Mouse (Mus musculus) forebrain, embryonic 11.5 days (tissue): ENCODE measurements around the gene Dusp10. TPM values are rescaled to one million over a fixed set of nuclear protein-coding genes. Genes with fewer than 3 reads are reported as not detected.
A peak's percentile ranks its signal among the peaks of the same experiment; 100 is the strongest.

ENCODE experiments used
- ATAC-seq: fragments of 200-750 bp; cut with Nextera tagmentation; replicated peaks from 2 replicates; pipeline ENCODE4 v1.8.0; 2017; ENCODE audit warnings: moderate TSS enrichment; ENCODE audit not compliant: low FRiP score
- DNase-seq: peaks from one replicate; pipeline ENCODE4 v3.0.0-alpha.2; 2017; ENCODE audit warnings: low spot score
- H3K27ac ChIP-seq: fragments of 300-500 bp; sonication (generic); 2 replicates; pipeline ENCODE4 v1.5.1; 2014; ENCODE audit warnings: low read depth, low read length
- H3K27me3 ChIP-seq: fragments of 300-500 bp; sonication (generic); 2 replicates; pipeline ENCODE4 v1.6.1; 2014; ENCODE audit warnings: mild to moderate bottlenecking, low read length, mixed read lengths; ENCODE audit not compliant: control insufficient read depth, insufficient read depth
- H3K36me3 ChIP-seq: fragments of 300-500 bp; sonication (generic); 2 replicates; pipeline ENCODE4 v1.6.1; 2014; ENCODE audit warnings: mild to moderate bottlenecking, low read length, moderate library complexity, mixed read lengths; ENCODE audit not compliant: control insufficient read depth, insufficient read depth
- H3K4me1 ChIP-seq: fragments of 300-500 bp; sonication (generic); replicated peaks from 2 replicates; pipeline ENCODE4 v1.6.1; 2014; ENCODE audit warnings: low read length, mixed read lengths; ENCODE audit not compliant: control insufficient read depth, insufficient read depth
- H3K4me2 ChIP-seq: fragments of 300-500 bp; sonication (generic); 2 replicates; pipeline ENCODE4 v1.6.1; 2014; ENCODE audit warnings: low read depth, mild to moderate bottlenecking, low read length, moderate library complexity, mixed read lengths; ENCODE audit not compliant: severe bottlenecking
- H3K4me3 ChIP-seq: fragments of 300-500 bp; sonication (generic); 2 replicates; pipeline ENCODE4 v1.5.1; 2014; ENCODE audit warnings: low read depth, low read length
- H3K9ac ChIP-seq: fragments of 300-500 bp; sonication (generic); 2 replicates; pipeline ENCODE4 v1.6.1; 2014; ENCODE audit warnings: low read length
- H3K9me3 ChIP-seq: fragments of 300-500 bp; sonication (generic); 2 replicates; pipeline ENCODE4 v1.6.1; 2016; ENCODE audit warnings: low read length, mixed read lengths; ENCODE audit not compliant: control insufficient read depth
- WGBS: fragments of 180-500 bp; shearing (Covaris S2); extraction: QIAGEN DNeasy Blood & Tissue Kit; methylation state at CpG from one replicate; pipeline ENCODE4 v1.1.7; 2014; 5-methylcytosine and 5-hydroxymethylcytosine counted together
- polyA plus RNA-seq: library from polyadenylated mRNA; unstranded; fragments of >200 nt; fragmentation: Nextera tagmentation; extraction: Ambion mirVana; gene quantifications from 2 replicates; pipeline ENCODE4 v1.2.1, GENCODE M21; 2014

Dusp10 gene
- polyA plus RNA-seq, 1 experiment from 2014 or later = 10.8 TPM

- H3K36me3 ChIP-seq = no peaks in the 10 kb centered on the region
- H3K9me3 ChIP-seq = no peaks in the 10 kb centered on the region
- peak; percentile 99 for DNase-seq
- peak within 1 kb of the TSS; percentile 61 for H3K4me3 ChIP-seq
- under 1% methylated on average over 38 of the region's 38 CpGs for WGBS
- H3K4me1 ChIP-seq = peaks cover 10% of the 10 kb centered on the region
- H3K9ac ChIP-seq = peak within 1 kb of the TSS; percentile 92
- H3K4me2 ChIP-seq = peak within 1 kb of the TSS; percentile 83
- no peaks in the 10 kb centered on the region for H3K27me3 ChIP-seq
- H3K27ac ChIP-seq = peak within 1 kb of the TSS; percentile 94
- peak; percentile 99 for ATAC-seq
Measured at GRCm38 (mm10) chr1:184034011-184034557, 21.0 kb downstream of the Dusp10 start, which contains the start of gene 1700056E22Rik. Gene 1700056E22Rik, minus strand, starts transcription at chr1:184034301.

- no peaks in the 10 kb centered on the region for H3K36me3 ChIP-seq
- peak overlapping the region; percentile 66 for H3K9ac ChIP-seq
- H3K4me3 ChIP-seq = peak overlapping the region; percentile 61
- H3K4me2 ChIP-seq = peak overlapping the region; percentile 77
- H3K9me3 ChIP-seq = no peaks in the 10 kb centered on the region
- ATAC-seq (no peak), DNase-seq (peak; percentile 67)
- H3K4me1 ChIP-seq = peaks cover 10% of the 10 kb centered on the region
- H3K27me3 ChIP-seq = no peaks in the 10 kb centered on the region
- 0% methylated on average over 12 of the region's 12 CpGs for WGBS
- no peak overlapping the region; the same call in 1 of the 2 replicates for H3K27ac ChIP-seq
Measured at GRCm38 (mm10) chr1:184034741-184035181, 21.7 kb downstream of the Dusp10 start.

- no peak overlapping the region for H3K27ac ChIP-seq
- H3K4me3 ChIP-seq = peak overlapping the region; percentile 61
- no peak for DNase-seq
- H3K9me3 ChIP-seq = no peaks in the 10 kb centered on the region
- no peaks in the 10 kb centered on the region for H3K27me3 ChIP-seq
- WGBS = 6% methylated on average over 12 of the region's 12 CpGs
- no peak for ATAC-seq
- H3K36me3 ChIP-seq = no peaks in the 10 kb centered on the region
- peaks cover 10% of the 10 kb centered on the region for H3K4me1 ChIP-seq
- peak overlapping the region; percentile 77 for H3K4me2 ChIP-seq
- peak overlapping the region; percentile 54 for H3K9ac ChIP-seq
Measured at GRCm38 (mm10) chr1:184035346-184035903, 22.3 kb downstream of the Dusp10 start.

GRCm38 (mm10) chr1:184037802-184038201 lies 24.7 kb downstream of the Dusp10 start:
- Histone ChIP-seq H3K4me2 (no peak overlapping the region), H3K4me1 (peaks cover 5% of the 10 kb centered on the region), H3K9me3 (no peaks in the 10 kb centered on the region), H3K27me3 (no peaks in the 10 kb centered on the region), H3K27ac (no peak overlapping the region), H3K36me3 (no peaks in the 10 kb centered on the region), H3K9ac (no peak overlapping the region), H3K4me3 (no peak overlapping the region)
- DNase-seq = no peak
- ATAC-seq = no peak
- WGBS = 86% methylated on average over 4 of the region's 4 CpGs

GRCm38 (mm10) chr1:184039301-184039700 lies 26.2 kb downstream of the Dusp10 start:
- Histone ChIP-seq H3K4me3 (no peak overlapping the region), H3K4me2 (no peak overlapping the region), H3K9me3 (no peaks in the 10 kb centered on the region), H3K4me1 (peaks cover 4% of the 10 kb centered on the region; the same call in 1 of the 2 replicates), H3K9ac (no peak overlapping the region), H3K36me3 (no peaks in the 10 kb centered on the region), H3K27me3 (no peaks in the 10 kb centered on the region), H3K27ac (no peak overlapping the region)
- WGBS = 91% methylated on average over 10 of the region's 10 CpGs
- DNase-seq = no peak
- no peak for ATAC-seq

GRCm38 (mm10) chr1:184040181-184040580 lies 27.1 kb downstream of the Dusp10 start:
- no peak for DNase-seq
- no peak for ATAC-seq
- H3K36me3 ChIP-seq = no peaks in the 10 kb centered on the region
- H3K9me3 ChIP-seq = no peaks in the 10 kb centered on the region
- H3K27me3 ChIP-seq = no peaks in the 10 kb centered on the region
- H3K27ac ChIP-seq = no peak overlapping the region
- H3K4me1 ChIP-seq = peaks cover 4% of the 10 kb centered on the region; the same call in 1 of the 2 replicates
- H3K4me2 ChIP-seq = no peak overlapping the region
- no peak overlapping the region for H3K4me3 ChIP-seq
- WGBS = 83% methylated on average over 11 of the region's 11 CpGs
- no peak overlapping the region for H3K9ac ChIP-seq

GRCm38 (mm10) chr1:184040906-184041305 lies 27.8 kb downstream of the Dusp10 start:
- no peak for DNase-seq
- Histone ChIP-seq H3K4me1 (no peaks in the 10 kb centered on the region), H3K9me3 (no peaks in the 10 kb centered on the region), H3K36me3 (no peaks in the 10 kb centered on the region), H3K27ac (no peak overlapping the region), H3K4me2 (no peak overlapping the region), H3K4me3 (no peak overlapping the region), H3K27me3 (no peaks in the 10 kb centered on the region), H3K9ac (no peak overlapping the region)
- ATAC-seq = no peak
- 83% methylated on average over 1 of the region's 1 CpGs for WGBS

- Histone ChIP-seq H3K4me3 (no peak overlapping the region), H3K4me2 (no peak overlapping the region), H3K4me1 (no peaks in the 10 kb centered on the region), H3K9me3 (no peaks in the 10 kb centered on the region), H3K9ac (no peak overlapping the region), H3K36me3 (no peaks in the 10 kb centered on the region), H3K27ac (no peak overlapping the region), H3K27me3 (no peaks in the 10 kb centered on the region)
- ATAC-seq (no peak), DNase-seq (no peak)
- WGBS = 71% methylated on average over 9 of the region's 9 CpGs
Measured at GRCm38 (mm10) chr1:184041778-184042573, 28.9 kb downstream of the Dusp10 start.
